Mouse (Mus musculus): ENCODE measurements around the gene Gpr35. TPM values are rescaled to one million over a fixed set of nuclear protein-coding genes. Genes with fewer than 3 reads are reported as not detected.

Gene Gpr35
- polyA plus RNA-seq, 1 experiment from 2014 or later, result 0.73 TPM

DNA sequence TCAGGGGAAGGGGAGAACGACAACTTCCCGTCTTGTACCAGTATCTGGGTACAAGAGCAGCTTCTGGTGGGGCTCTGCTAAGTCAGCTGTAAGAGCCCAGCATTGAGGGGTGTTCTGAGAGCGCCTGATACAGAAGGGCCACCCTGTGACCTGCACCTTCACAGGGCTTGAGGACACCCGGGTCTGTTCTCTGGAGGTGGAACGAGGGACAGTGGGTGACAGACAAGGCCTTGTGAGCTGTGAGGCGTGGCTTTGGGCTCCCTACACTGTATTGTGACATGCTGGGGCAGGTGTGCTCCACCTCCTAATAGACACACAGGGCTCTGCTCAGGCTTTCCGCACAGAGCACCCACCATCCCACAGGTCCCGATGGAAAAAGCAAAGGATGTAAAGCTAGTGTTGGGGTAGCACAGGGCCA is 38.9 kb upstream of the Gpr35 start:
- Histone ChIP-seq H3K9ac (peak overlapping the region; percentile 91), H3K27ac (0 out of 2 replicates have a peak overlapping the region, but pooled peaks have one; percentile 83), H3K4me1 (peaks cover 34% of the 10 kb centered on the region), H3K4me2 (peak overlapping the region; percentile 96), H3K36me3 (peaks cover 33% of the 10 kb centered on the region), H3K4me3 (peak overlapping the region; percentile 84), H3K27me3 (peaks cover 11% of the 10 kb centered on the region; the same call in 1 of the 2 replicates), H3K9me3 (no peaks in the 10 kb centered on the region)
- 47% methylated on average over 8 of the region's 8 CpGs for WGBS
- no peak for ATAC-seq (ENCODE audit: insufficient number of reproducible peaks, insufficient read depth, low FRiP score, low TSS enrichment, low read depth)

GRCm38 (mm10) chr1:92912286-92912685 is 38.4 kb upstream of the Gpr35 start:
- Histone ChIP-seq H3K27me3 (peaks cover 11% of the 10 kb centered on the region; the same call in 1 of the 2 replicates), H3K9ac (peak overlapping the region; percentile 91), H3K9me3 (no peaks in the 10 kb centered on the region), H3K36me3 (peaks cover 38% of the 10 kb centered on the region), H3K4me3 (peak overlapping the region; percentile 84), H3K27ac (no peak overlapping the region), H3K4me1 (peaks cover 34% of the 10 kb centered on the region), H3K4me2 (peak overlapping the region; percentile 96)
- ATAC-seq (ENCODE audit: insufficient number of reproducible peaks, insufficient read depth, low FRiP score, low TSS enrichment, low read depth), result no peak
- WGBS, result 52% methylated on average over 1 of the region's 1 CpGs

DNA sequence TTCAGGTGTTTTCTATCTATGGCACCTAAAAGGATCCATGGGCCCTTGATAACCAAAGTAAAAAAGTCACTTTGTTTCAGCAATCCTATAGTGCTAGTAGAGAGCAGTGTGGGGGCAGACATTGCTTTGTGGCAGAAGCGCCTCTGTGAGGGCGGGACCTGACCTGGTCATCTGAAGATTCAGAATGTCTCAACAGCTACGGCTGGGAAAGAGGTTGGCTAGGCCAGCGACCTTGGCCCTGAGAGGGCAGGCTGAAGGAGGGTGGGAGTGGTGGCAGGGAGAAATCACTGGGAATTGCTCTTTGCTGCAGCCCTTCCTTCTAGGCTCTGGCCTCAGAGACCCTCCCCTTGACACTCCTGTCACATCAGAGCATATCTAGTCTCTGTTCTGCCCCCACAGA is 36.4 kb upstream of the Gpr35 start:
- no peak for ATAC-seq (ENCODE audit: insufficient number of reproducible peaks, insufficient read depth, low FRiP score, low TSS enrichment, low read depth)
- Histone ChIP-seq H3K9me3 (no peaks in the 10 kb centered on the region), H3K9ac (no peak overlapping the region), H3K4me2 (no peak overlapping the region), H3K27ac (no peak overlapping the region), H3K4me3 (no peak overlapping the region), H3K27me3 (0 out of 2 replicates have a peak, but pooled peaks cover 1% of the 10 kb centered on the region), H3K36me3 (peaks cover 58% of the 10 kb centered on the region), H3K4me1 (peaks cover 27% of the 10 kb centered on the region)
- 70% methylated on average over 4 of the region's 4 CpGs for whole genome bisulfite sequencing

- no peak overlapping the region for H3K4me2 ChIP-seq
- no peak overlapping the region for H3K4me3 ChIP-seq
- peaks cover 22% of the 10 kb centered on the region for H3K4me1 ChIP-seq
- H3K9me3 ChIP-seq, result no peaks in the 10 kb centered on the region
- 94% methylated on average over 11 of the region's 11 CpGs for WGBS
- H3K9ac ChIP-seq, result no peak overlapping the region
- H3K27ac ChIP-seq, result no peak overlapping the region
- H3K27me3 ChIP-seq, result no peaks in the 10 kb centered on the region
- peaks cover 65% of the 10 kb centered on the region for H3K36me3 ChIP-seq
- no peak for ATAC-seq (ENCODE audit: insufficient number of reproducible peaks, insufficient read depth, low FRiP score, low TSS enrichment, low read depth)
These were observed 35.7 kb upstream of the Gpr35 start for GRCm38 (mm10) chr1:92914993-92915392.

DNA sequence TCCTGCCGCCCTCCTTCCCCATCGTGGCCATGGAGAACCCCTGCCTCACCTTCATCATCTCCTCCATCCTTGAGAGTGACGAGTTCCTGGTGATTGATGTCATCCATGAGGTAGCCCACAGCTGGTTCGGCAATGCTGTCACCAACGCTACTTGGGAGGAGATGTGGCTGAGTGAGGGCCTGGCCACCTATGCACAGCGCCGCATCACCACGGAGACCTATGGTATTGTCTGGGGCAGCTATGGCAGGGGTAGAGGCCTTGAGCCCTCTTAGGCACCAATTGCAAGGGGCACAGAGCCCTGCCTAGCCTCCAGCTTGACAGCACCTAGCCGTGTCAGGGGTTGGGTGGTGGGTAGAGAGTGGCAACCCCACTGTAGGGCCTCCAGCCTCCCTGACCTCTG is 33.9 kb upstream of the Gpr35 start:
- H3K4me1 ChIP-seq, result peaks cover 14% of the 10 kb centered on the region
- H3K9me3 ChIP-seq, result no peaks in the 10 kb centered on the region
- H3K9ac ChIP-seq, result no peak overlapping the region
- H3K4me2 ChIP-seq, result no peak overlapping the region
- no peak for ATAC-seq (ENCODE audit: insufficient number of reproducible peaks, insufficient read depth, low FRiP score, low TSS enrichment, low read depth)
- H3K27me3 ChIP-seq, result no peaks in the 10 kb centered on the region
- no peak overlapping the region for H3K27ac ChIP-seq
- H3K4me3 ChIP-seq, result no peak overlapping the region
- peaks cover 79% of the 10 kb centered on the region for H3K36me3 ChIP-seq
- 94% methylated on average over 9 of the region's 9 CpGs for WGBS

- Histone ChIP-seq H3K9ac (no peak overlapping the region), H3K4me1 (no peaks in the 10 kb centered on the region), H3K36me3 (peaks cover 71% of the 10 kb centered on the region), H3K27ac (no peak overlapping the region), H3K9me3 (no peaks in the 10 kb centered on the region), H3K4me3 (no peak overlapping the region), H3K27me3 (no peaks in the 10 kb centered on the region), H3K4me2 (no peak overlapping the region)
- 95% methylated on average over 11 of the region's 11 CpGs for WGBS
- no peak for ATAC-seq (ENCODE audit: insufficient number of reproducible peaks, insufficient read depth, low FRiP score, low TSS enrichment, low read depth)
These were observed 31.5 kb upstream of the Gpr35 start for GRCm38 (mm10) chr1:92919151-92919550.

DNA sequence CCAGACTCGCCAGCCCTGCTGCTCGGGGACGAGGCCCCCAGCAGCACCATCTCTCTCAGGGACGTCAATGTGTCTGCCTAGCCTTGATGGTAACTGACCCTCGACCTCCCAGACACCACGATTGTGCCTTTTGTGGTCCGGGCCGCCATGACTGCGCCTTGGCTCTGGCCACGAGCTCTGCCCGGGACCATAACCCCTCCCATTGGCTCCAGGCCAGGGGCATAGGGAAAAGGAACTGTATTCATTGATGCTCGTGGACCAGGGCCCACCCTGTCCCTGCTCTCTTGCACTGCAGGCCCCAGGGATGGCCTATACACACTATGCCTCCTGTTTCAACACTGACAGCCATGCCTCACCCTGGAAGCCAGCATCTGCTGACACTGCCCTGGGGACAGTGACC is 30.9 kb upstream of the Gpr35 start:
- Histone ChIP-seq H3K9me3 (no peaks in the 10 kb centered on the region), H3K4me1 (no peaks in the 10 kb centered on the region), H3K4me3 (no peak overlapping the region), H3K4me2 (no peak overlapping the region), H3K27me3 (no peaks in the 10 kb centered on the region), H3K36me3 (peaks cover 65% of the 10 kb centered on the region), H3K9ac (no peak overlapping the region), H3K27ac (no peak overlapping the region)
- 87% methylated on average over 12 of the region's 12 CpGs for WGBS
- no peak for ATAC-seq (ENCODE audit: insufficient number of reproducible peaks, insufficient read depth, low FRiP score, low TSS enrichment, low read depth)

- H3K4me2 ChIP-seq, result no peak overlapping the region
- H3K4me3 ChIP-seq, result no peak overlapping the region
- ATAC-seq (ENCODE audit: insufficient number of reproducible peaks, insufficient read depth, low FRiP score, low TSS enrichment, low read depth), result no peak
- 80% methylated on average over 7 of the region's 7 CpGs for WGBS
- no peak overlapping the region for H3K9ac ChIP-seq
- H3K4me1 ChIP-seq, result no peaks in the 10 kb centered on the region
- H3K27ac ChIP-seq, result no peak overlapping the region
- H3K36me3 ChIP-seq, result peaks cover 57% of the 10 kb centered on the region
- H3K27me3 ChIP-seq, result no peaks in the 10 kb centered on the region
- H3K9me3 ChIP-seq, result no peaks in the 10 kb centered on the region
These were observed 30.0 kb upstream of the Gpr35 start for GRCm38 (mm10) chr1:92920474-92921200.

GRCm38 (mm10) chr1:92921496-92921895 is 29.2 kb upstream of the Gpr35 start:
- whole genome bisulfite sequencing, result 87% methylated on average over 4 of the region's 4 CpGs
- Histone ChIP-seq H3K36me3 (peaks cover 48% of the 10 kb centered on the region), H3K9ac (no peak overlapping the region), H3K4me1 (no peaks in the 10 kb centered on the region), H3K4me2 (no peak overlapping the region), H3K9me3 (no peaks in the 10 kb centered on the region), H3K27ac (no peak overlapping the region), H3K27me3 (no peaks in the 10 kb centered on the region), H3K4me3 (no peak overlapping the region)
- ATAC-seq (ENCODE audit: insufficient number of reproducible peaks, insufficient read depth, low FRiP score, low TSS enrichment, low read depth), result no peak

DNA sequence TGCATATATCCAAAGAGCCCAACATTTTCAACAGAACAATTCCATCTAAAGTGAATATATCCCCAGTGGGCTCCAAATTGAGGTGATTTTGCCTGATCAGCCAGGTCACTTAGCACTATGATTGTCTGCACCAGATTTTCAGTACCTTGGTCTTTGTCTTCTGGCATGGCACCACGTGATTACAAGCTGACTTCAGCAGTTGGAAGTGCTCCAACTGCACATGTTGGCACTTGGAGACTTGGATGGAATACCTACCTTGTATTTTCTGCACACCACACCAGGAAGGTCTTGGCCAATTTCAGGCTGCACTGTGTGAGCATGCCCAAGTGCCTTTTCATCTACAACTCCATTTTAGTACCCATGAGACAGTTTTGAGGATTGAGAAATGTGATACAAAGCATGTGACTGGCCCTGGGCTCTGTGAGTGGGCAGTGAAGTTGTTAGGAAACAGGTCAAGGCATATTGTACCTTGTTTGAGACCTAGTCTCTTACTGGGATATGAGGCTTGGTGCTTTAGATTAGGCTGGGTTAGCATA is 20.4 kb upstream of the Gpr35 start:
- no peak overlapping the region for H3K4me3 ChIP-seq
- H3K4me2 ChIP-seq, result no peak overlapping the region
- no peak for ATAC-seq (ENCODE audit: insufficient number of reproducible peaks, insufficient read depth, low FRiP score, low TSS enrichment, low read depth)
- H3K4me1 ChIP-seq, result peaks cover 7% of the 10 kb centered on the region
- 22% methylated on average over 1 of the region's 1 CpGs for WGBS
- no peak overlapping the region for H3K27ac ChIP-seq
- no peaks in the 10 kb centered on the region for H3K27me3 ChIP-seq
- H3K9me3 ChIP-seq, result 0 out of 2 replicates have a peak, but pooled peaks cover 6% of the 10 kb centered on the region
- no peak overlapping the region for H3K9ac ChIP-seq
- H3K36me3 ChIP-seq, result no peaks in the 10 kb centered on the region

GRCm38 (mm10) chr1:92933611-92934010 is 17.1 kb upstream of the Gpr35 start:
- Histone ChIP-seq H3K36me3 (peaks cover 9% of the 10 kb centered on the region), H3K4me2 (peak overlapping the region; percentile 76), H3K4me3 (peak overlapping the region; percentile 65), H3K9ac (peak overlapping the region; percentile 79), H3K9me3 (0 out of 2 replicates have a peak, but pooled peaks cover 6% of the 10 kb centered on the region), H3K4me1 (peaks cover 25% of the 10 kb centered on the region), H3K27ac (peak overlapping the region; percentile 95), H3K27me3 (no peaks in the 10 kb centered on the region)
- ATAC-seq (ENCODE audit: insufficient number of reproducible peaks, insufficient read depth, low FRiP score, low TSS enrichment, low read depth), result no peak
- 79% methylated on average over 4 of the region's 4 CpGs for WGBS
